Mouse (Mus musculus) embryonic facial prominence, embryonic 11.5 days (tissue): ENCODE measurements around the gene Nudt9. TPM values are rescaled to one million over a fixed set of nuclear protein-coding genes. Genes with fewer than 3 reads are reported as not detected.

ENCODE experiments used
- ATAC-seq: fragments of 200-750 bp; cut with Nextera tagmentation; replicated peaks from 2 replicates; pipeline ENCODE4 v1.8.0; 2017; ENCODE audit warnings: low read depth; ENCODE audit not compliant: insufficient number of reproducible peaks, low FRiP score, low TSS enrichment
- DNase-seq: peaks from one replicate; pipeline ENCODE4 v3.0.0-alpha.2; 2015; ENCODE audit warnings: low spot score
- H3K27ac ChIP-seq: fragments of 300-500 bp; sonication (generic); replicated peaks from 2 replicates; pipeline ENCODE4 v1.5.1; 2014; ENCODE audit warnings: mild to moderate bottlenecking, low read depth, low read length, control low read depth
- H3K27me3 ChIP-seq: fragments of 300-500 bp; sonication (generic); 2 replicates; pipeline ENCODE4 v1.6.1; 2014; ENCODE audit warnings: mild to moderate bottlenecking, low read length, moderate library complexity, mixed read lengths; ENCODE audit not compliant: control insufficient read depth, insufficient read depth
- H3K36me3 ChIP-seq: fragments of 300-500 bp; sonication (generic); replicated peaks from 2 replicates; pipeline ENCODE4 v1.6.1; 2014; ENCODE audit warnings: low read depth, mild to moderate bottlenecking, low read length, moderate library complexity, mixed read lengths; ENCODE audit not compliant: control insufficient read depth, insufficient read depth
- H3K4me1 ChIP-seq: fragments of 300-500 bp; sonication (generic); 2 replicates; pipeline ENCODE4 v1.6.1; 2014; ENCODE audit warnings: low read length, mixed read lengths; ENCODE audit not compliant: control insufficient read depth, insufficient read depth
- H3K4me2 ChIP-seq: fragments of 300-500 bp; sonication (generic); 2 replicates; pipeline ENCODE4 v1.6.1; 2014; ENCODE audit warnings: low read depth, mild to moderate bottlenecking, control low read depth, low read length, moderate library complexity
- H3K4me3 ChIP-seq: fragments of 300-500 bp; sonication (generic); 2 replicates; pipeline ENCODE4 v1.5.1; 2014; ENCODE audit warnings: low read depth, low read length, control low read depth
- H3K9ac ChIP-seq: fragments of 300-500 bp; sonication (generic); replicated peaks from 2 replicates; pipeline ENCODE4 v1.6.1; 2014; ENCODE audit warnings: mild to moderate bottlenecking, control low read depth, low read length
- H3K9me3 ChIP-seq: fragments of 300-500 bp; sonication (generic); replicated peaks from 2 replicates; pipeline ENCODE4 v1.6.1; 2016; ENCODE audit warnings: mild to moderate bottlenecking, low read length, inconsistent platforms, mixed read lengths; ENCODE audit not compliant: control insufficient read depth
- WGBS: fragments of 180-500 bp; shearing (Covaris S2); extraction: QIAGEN DNeasy Blood & Tissue Kit; methylation state at CpG from one replicate; pipeline ENCODE4 v1.1.7; 2014; 5-methylcytosine and 5-hydroxymethylcytosine counted together
- polyA plus RNA-seq: library from polyadenylated mRNA; unstranded; fragments of >200 nt; fragmentation: Nextera tagmentation; extraction: Ambion mirVana; gene quantifications from 2 replicates; pipeline ENCODE4 v1.2.1, GENCODE M21; 2014

The Nudt9 gene
- polyA plus RNA-seq, result 66.9 and 73.6 TPM in 2 replicates

- H3K4me3 ChIP-seq, result peak within 1 kb of the TSS; percentile 79
- peak within 1 kb of the TSS; percentile 65 for H3K4me2 ChIP-seq
- peak within 1 kb of the TSS; percentile 65 for H3K27ac ChIP-seq
- peak within 1 kb of the TSS; percentile 94 for H3K9ac ChIP-seq
- H3K27me3 ChIP-seq, result no peaks in the 10 kb centered on the region
- ATAC-seq, result peak; percentile 97
- H3K9me3 ChIP-seq, result no peaks in the 10 kb centered on the region
- no peaks in the 10 kb centered on the region for H3K4me1 ChIP-seq
- peak; percentile 98 for DNase-seq
- WGBS, result 5% methylated on average over 90 of the region's 90 CpGs
- H3K36me3 ChIP-seq, result peaks cover 3% of the 10 kb centered on the region; the same call in 1 of the 2 replicates
Observed at GRCm38 (mm10) chr5:104046256-104047199, at the start of gene Nudt9. TSS of gene Nudt9 (plus strand) at chr5:104046306.

- no peak for ATAC-seq
- Histone ChIP-seq H3K36me3 (no peaks in the 10 kb centered on the region), H3K4me2 (no peak overlapping the region), H3K27me3 (no peaks in the 10 kb centered on the region), H3K4me3 (no peak overlapping the region), H3K4me1 (no peaks in the 10 kb centered on the region), H3K9me3 (no peaks in the 10 kb centered on the region), H3K9ac (no peak overlapping the region), H3K27ac (no peak overlapping the region)
- WGBS, result 74% methylated on average over 5 of the region's 5 CpGs
- DNase-seq, result no peak
Observed at GRCm38 (mm10) chr5:103998739-103999138, 47.4 kb upstream of the Nudt9 start.

- no peaks in the 10 kb centered on the region for H3K27me3 ChIP-seq
- H3K36me3 ChIP-seq, result no peaks in the 10 kb centered on the region
- no peaks in the 10 kb centered on the region for H3K4me1 ChIP-seq
- no peak overlapping the region for H3K4me3 ChIP-seq
- H3K9me3 ChIP-seq, result no peaks in the 10 kb centered on the region
- 5% methylated on average over 5 of the region's 5 CpGs for WGBS
- H3K4me2 ChIP-seq, result no peak overlapping the region
- DNase-seq, result peak; percentile 88
- no peak overlapping the region for H3K27ac ChIP-seq
- no peak overlapping the region for H3K9ac ChIP-seq
- ATAC-seq, result no peak
Observed at GRCm38 (mm10) chr5:103999738-104000137, 46.4 kb upstream of the Nudt9 start.

GRCm38 (mm10) chr5:104002549-104003255 lies 43.4 kb upstream of the Nudt9 start:
- H3K4me2 ChIP-seq, result peak overlapping the region; percentile 27

GRCm38 (mm10) chr5:104003256-104003931 lies 42.7 kb upstream of the Nudt9 start:
- Histone ChIP-seq H3K27me3 (no peaks in the 10 kb centered on the region), H3K9ac (no peak overlapping the region), H3K4me3 (no peak overlapping the region), H3K4me2 (peak overlapping the region; percentile 27), H3K9me3 (no peaks in the 10 kb centered on the region), H3K36me3 (no peaks in the 10 kb centered on the region), H3K4me1 (no peaks in the 10 kb centered on the region), H3K27ac (no peak overlapping the region)
- ATAC-seq (no peak), DNase-seq (peak; percentile 33)
- WGBS, result 45% methylated on average over 15 of the region's 15 CpGs

More at GRCm38 (mm10) chr5:104002549-104003255, 43.4 kb upstream of the Nudt9 start:
- Histone ChIP-seq H3K27ac (no peak overlapping the region), H3K9me3 (no peaks in the 10 kb centered on the region), H3K27me3 (no peaks in the 10 kb centered on the region), H3K9ac (0 out of 2 replicates have a peak overlapping the region, but pooled peaks have one; percentile 4), H3K36me3 (no peaks in the 10 kb centered on the region), H3K4me1 (no peaks in the 10 kb centered on the region), H3K4me3 (no peak overlapping the region)
- DNase-seq (peak; percentile 28), ATAC-seq (0 out of 2 replicates have a peak, but pooled peaks have one; percentile 54)
- WGBS, result 16% methylated on average over 18 of the region's 18 CpGs

GRCm38 (mm10) chr5:104003955-104004354 lies 42.2 kb upstream of the Nudt9 start:
- Histone ChIP-seq H3K9ac (no peak overlapping the region), H3K4me1 (no peaks in the 10 kb centered on the region), H3K4me3 (no peak overlapping the region), H3K27me3 (no peaks in the 10 kb centered on the region), H3K36me3 (no peaks in the 10 kb centered on the region), H3K4me2 (no peak overlapping the region), H3K9me3 (no peaks in the 10 kb centered on the region), H3K27ac (no peak overlapping the region)
- ATAC-seq (no peak), DNase-seq (no peak)
- 85% methylated on average over 2 of the region's 2 CpGs for WGBS

GRCm38 (mm10) chr5:104006811-104007210 lies 39.3 kb upstream of the Nudt9 start:
- Histone ChIP-seq H3K4me2 (no peak overlapping the region), H3K27ac (no peak overlapping the region), H3K4me3 (no peak overlapping the region), H3K9me3 (no peaks in the 10 kb centered on the region), H3K9ac (no peak overlapping the region), H3K4me1 (no peaks in the 10 kb centered on the region), H3K27me3 (no peaks in the 10 kb centered on the region), H3K36me3 (no peaks in the 10 kb centered on the region)
- 81% methylated on average over 3 of the region's 3 CpGs for WGBS
- DNase-seq, result no peak
- ATAC-seq, result no peak
